Mouse (Mus musculus): ENCODE data around the gene Meltf. TPM values are rescaled to one million over a fixed set of nuclear protein-coding genes. Genes with fewer than 3 reads are reported as not detected.
A peak's percentile ranks its signal among the peaks of the same experiment; 100 is the strongest.

Gene Meltf
- polyA plus RNA-seq, 1 experiment from 2014 or later, result 0.31 TPM

DNA sequence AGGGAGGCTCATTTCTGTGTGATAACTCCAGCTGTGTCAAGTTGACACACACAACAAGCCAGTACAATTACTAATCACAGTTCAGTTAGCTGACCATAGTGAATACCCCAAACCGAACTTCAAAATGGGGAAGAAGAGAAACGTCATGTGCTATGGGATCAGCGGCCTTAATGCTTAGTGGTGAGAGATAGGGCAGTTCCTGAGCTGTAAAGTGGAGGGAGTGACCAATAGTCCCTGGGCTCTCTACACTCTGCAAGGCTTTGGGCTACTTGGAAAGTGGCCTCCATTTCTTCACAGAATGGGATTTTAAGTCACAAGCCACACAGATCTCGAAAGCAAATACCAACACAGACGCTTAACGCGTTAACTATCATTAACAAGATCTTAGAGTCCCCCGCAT lies 68.7 kb downstream of the Meltf start:
- H3K27me3 ChIP-seq, result no peaks in the 10 kb centered on the region
- no peak for DNase-seq (ENCODE audit: low read depth, low spot score)
- no peak for TF ChIP-seq CTCF (IDR thresholded peaks at IDR 0.05)
- in situ Hi-C loops (cut with MboI; ENCODE audit: low pct_unique_long_range_greater_than_20kb), result loop anchor here (5.0 kb wide), 1 partner anchor 55 kb away; the partner anchor contains the start of gene Senp5
- ATAC-seq, result no peak
- ChIA-PET POLR2A (interaction anchor here (1.5 kb wide), 1 partner anchor 55 kb away, joined by 5 read pairs; the partner anchor contains the start of gene Senp5), CTCF (no interaction called here)

DNA sequence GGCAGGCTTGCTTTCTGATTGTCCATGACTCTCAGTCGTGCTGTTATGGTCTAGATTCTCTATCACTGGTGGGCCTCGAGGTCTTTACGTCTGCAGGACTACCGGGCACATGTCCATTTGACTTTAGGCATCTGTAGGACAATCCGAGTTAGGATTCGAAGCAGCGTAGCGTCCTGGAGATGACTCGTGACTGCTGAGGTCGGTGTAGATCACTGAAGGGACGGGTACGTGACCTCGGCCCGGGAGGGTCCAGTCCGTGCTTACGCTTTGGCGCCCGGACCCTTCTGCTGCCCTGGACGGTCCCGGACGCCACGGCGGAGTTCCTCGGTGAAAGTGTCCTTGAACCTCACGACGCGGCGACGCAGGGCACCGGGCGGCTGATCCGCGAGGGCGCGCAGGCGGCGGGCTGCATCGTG lies 69.3 kb downstream of the Meltf start:
- no peaks in the 10 kb centered on the region for H3K27me3 ChIP-seq
- DNase-seq (ENCODE audit: low read depth, low spot score) (no peak), ATAC-seq (peak; percentile 13)
- in situ Hi-C loops (cut with MboI; ENCODE audit: low pct_unique_long_range_greater_than_20kb), result loop anchor here (5.0 kb wide), 1 partner anchor 54 kb away; the partner anchor contains the start of gene Senp5
- no peak for TF ChIP-seq CTCF (IDR thresholded peaks at IDR 0.05)
- CTCF ChIA-PET, result no interaction called here
- POLR2A ChIA-PET, result interaction anchor here (1.5 kb wide), 1 partner anchor 55 kb away, joined by 5 read pairs; the partner anchor contains the start of gene Senp5

DNA sequence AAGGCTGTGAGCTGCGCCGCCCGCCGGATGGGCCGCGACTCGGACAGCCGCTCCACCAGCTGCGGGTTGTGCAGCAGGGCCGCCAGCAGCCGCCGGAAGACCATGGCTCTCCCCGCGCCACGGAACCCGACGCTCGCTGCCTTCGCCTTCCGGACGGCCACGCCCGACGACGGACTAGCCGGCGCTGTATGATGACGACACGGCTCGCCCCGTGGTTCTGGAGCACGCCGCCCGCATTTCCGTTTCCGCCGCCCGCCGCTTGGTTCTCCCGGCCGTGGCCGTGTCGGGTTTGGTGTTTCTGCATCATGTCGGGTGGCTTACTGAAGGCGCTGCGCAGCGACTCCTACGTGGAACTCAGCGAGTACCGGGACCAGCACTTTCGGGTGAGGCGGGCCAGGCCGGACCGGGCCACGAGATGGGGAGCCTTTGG lies 69.8 kb downstream of the Meltf start, which contains the start of the genes 0610012G03Rik and Ncbp2:
TSS of gene 0610012G03Rik (minus strand) at position 150 of the 430 bp plus-strand sequence.
TSS of gene Ncbp2 (plus strand) at position 169 of the 430 bp plus-strand sequence.
- POLR2A ChIA-PET, result interaction anchor here (1.5 kb wide), 1 partner anchor 54 kb away, joined by 5 read pairs; the partner anchor contains the start of gene Senp5
- TF ChIP-seq CTCF (IDR thresholded peaks at IDR 0.05), result no peak
- in situ Hi-C loops (cut with MboI; ENCODE audit: low pct_unique_long_range_greater_than_20kb), result loop anchor here (5.0 kb wide), 1 partner anchor 54 kb away; the partner anchor contains the start of gene Senp5

More for the DNA sequence above, 69.8 kb downstream of the Meltf start, which contains the start of the genes 0610012G03Rik and Ncbp2:
- DNase-seq (ENCODE audit: low read depth, low spot score), result peak; percentile 49
- H3K27me3 ChIP-seq, result no peaks in the 10 kb centered on the region
- ATAC-seq, result peak; percentile 76
- CTCF ChIA-PET, result no interaction called here

Other genes with a start within 250 kb of the Meltf start
- 116 TPM for gene Dlg1, start 215.4 kb upstream of the Meltf start, polyA plus RNA-seq (2021)
- 0.35 TPM for gene Pigz, start 55.0 kb downstream of the Meltf start, polyA plus RNA-seq (2021)
- 39.1 TPM for gene 0610012G03Rik, start 69.7 kb downstream of the Meltf start, polyA plus RNA-seq (2021)
- gene Ncbp2, start 69.7 kb downstream of the Meltf start, polyA plus RNA-seq (2021), result 114 TPM
- gene Senp5, start 124.5 kb downstream of the Meltf start, polyA plus RNA-seq (2021), result 41.3 TPM
- 55.7 TPM for gene Pak2, start 200.5 kb downstream of the Meltf start, polyA plus RNA-seq (2021)
- 61.5 TPM for gene Pigx, start 220.9 kb downstream of the Meltf start, polyA plus RNA-seq (2021)
- gene Cep19, start 221.0 kb downstream of the Meltf start, polyA plus RNA-seq (2021), result 39.5 TPM